Mouse (Mus musculus): Measurements from ENCODE around the gene Fam168a. TPM values are rescaled to one million over a fixed set of nuclear protein-coding genes. Genes with fewer than 3 reads are reported as not detected.
A peak's percentile ranks its signal among the peaks of the same experiment; 100 is the strongest.

Fam168a gene
- polyA plus RNA-seq, 1 experiment, result 11.3 TPM

DNA sequence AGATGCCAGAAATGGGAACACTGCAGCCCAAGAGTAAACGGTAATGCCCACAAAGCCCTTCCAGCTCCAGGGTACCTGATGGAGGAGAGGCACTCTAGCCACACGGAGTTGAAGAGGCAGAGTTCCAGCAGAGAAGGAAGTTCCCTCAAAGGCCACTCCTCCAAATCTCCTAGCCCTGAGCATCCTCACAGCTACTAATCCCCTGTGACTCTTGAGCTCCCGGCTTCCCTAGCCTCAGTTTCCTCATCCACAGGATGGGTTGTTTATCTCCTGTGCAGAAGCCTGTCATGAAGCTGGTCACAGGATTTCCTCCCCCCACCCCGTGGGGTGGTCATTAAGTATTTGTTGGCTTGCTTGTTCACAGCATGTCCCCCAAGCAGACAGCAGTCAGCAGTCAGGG, 148.9 kb downstream of the Fam168a start:
- 48% methylated on average over 4 of the region's 4 CpGs for WGBS
- no peak for DNase-seq (ENCODE audit: low read depth, low spot score)

DNA sequence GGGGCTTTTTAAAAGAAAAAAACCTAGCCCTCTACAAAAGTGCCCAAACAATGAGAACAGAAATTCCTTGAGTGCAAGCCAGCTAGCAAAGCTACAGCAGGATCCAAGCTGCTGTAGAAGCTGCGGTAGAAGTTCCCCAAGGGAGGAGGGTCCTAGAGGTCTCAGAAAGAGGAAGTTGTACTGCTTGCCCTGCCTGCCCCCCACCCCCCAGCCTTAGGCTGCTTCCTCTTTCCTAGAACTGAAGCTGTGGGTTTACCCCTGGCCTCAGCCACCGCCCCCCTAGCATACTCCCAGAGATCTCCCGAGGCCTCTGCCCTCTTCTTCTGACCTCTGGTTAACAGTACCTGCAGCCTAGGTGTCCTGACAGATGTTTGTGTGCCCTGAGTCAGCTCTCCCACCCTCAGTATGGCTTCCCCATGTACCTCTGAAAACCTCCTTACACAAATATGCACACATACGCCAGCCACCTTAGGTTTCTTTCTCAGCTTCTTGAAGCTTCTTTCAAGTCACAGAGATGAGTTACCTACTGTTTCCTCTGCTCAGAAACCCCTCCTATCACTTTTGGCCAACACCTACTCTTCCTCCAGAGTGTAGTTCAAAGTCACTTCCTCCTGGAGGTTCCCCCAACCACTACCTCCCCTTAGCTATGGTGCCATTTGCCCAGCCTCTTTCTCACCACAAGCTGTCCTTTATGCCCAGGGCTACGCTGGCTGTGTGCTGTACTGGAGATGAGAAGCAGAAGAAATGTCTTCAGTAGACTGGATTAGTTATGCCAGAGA, 149.5 kb downstream of the Fam168a start:
- 68% methylated on average over 5 of the region's 5 CpGs for WGBS
- DNase-seq (ENCODE audit: low read depth, low spot score), result no peak

DNA sequence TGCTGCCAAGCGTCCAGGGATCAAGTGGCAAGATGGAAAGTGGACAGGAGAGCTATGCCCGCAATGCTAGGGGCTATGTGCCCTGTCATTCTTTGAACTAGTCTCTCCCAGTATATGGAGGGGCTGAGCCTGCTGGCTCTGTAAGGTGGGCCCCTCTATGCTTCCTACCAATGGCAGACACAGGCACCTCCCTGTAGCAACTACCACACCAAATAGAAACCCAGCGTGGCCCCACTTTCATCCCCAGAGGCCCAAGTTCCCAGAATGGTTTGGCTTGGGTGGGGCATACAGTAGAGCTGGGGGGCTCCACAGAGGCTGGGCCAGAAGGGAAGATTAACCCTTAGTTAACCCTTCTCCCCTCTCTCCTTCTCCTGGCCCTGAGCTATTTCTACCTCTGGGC, 154.0 kb downstream of the Fam168a start:
- WGBS, result 91% methylated on average over 3 of the region's 3 CpGs
- no peak for DNase-seq (ENCODE audit: low read depth, low spot score)

DNA sequence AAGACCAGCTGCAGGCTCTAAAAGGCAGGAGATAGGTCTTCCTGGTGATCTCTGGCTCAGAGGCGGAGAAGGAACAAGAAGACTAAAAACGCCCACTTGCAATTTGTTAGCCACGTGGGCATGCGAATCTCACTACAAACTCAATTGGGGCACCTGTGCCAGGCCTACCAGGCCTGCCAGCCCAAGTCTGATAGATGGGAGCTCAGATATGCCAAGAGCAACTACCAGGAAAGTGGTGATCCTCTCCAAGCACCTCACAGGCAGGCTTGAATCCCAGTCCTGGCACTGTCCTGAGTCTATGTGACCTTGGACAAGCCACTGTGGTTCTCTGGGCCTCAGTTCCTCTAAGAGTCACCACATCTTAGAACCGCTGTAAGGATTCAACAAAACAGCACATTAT, 154.8 kb downstream of the Fam168a start:
- DNase-seq (ENCODE audit: low read depth, low spot score), result no peak
- WGBS, result 84% methylated on average over 5 of the region's 5 CpGs

DNA sequence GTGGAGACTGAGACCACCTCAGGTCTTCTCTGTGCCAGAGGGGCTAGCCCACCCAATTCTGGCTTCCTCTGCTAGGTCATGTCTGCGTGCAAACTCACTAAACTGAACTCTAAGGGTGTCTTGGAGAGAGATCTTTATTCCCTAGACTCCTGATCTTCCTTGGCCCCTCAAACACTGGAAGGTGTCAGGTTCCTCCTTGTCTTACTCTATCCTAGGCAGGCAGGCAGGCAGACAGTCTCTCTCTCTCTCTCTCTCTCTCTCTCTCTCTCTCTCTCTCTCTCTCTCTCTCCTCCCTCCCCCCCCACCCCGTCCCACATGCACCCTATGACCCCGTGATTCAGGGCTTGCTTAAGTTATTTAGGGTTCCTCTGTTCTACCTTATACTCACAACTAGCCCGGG, 155.9 kb downstream of the Fam168a start:
- DNase-seq (ENCODE audit: low read depth, low spot score), result no peak
- 12% methylated on average over 4 of the region's 4 CpGs for WGBS

DNA sequence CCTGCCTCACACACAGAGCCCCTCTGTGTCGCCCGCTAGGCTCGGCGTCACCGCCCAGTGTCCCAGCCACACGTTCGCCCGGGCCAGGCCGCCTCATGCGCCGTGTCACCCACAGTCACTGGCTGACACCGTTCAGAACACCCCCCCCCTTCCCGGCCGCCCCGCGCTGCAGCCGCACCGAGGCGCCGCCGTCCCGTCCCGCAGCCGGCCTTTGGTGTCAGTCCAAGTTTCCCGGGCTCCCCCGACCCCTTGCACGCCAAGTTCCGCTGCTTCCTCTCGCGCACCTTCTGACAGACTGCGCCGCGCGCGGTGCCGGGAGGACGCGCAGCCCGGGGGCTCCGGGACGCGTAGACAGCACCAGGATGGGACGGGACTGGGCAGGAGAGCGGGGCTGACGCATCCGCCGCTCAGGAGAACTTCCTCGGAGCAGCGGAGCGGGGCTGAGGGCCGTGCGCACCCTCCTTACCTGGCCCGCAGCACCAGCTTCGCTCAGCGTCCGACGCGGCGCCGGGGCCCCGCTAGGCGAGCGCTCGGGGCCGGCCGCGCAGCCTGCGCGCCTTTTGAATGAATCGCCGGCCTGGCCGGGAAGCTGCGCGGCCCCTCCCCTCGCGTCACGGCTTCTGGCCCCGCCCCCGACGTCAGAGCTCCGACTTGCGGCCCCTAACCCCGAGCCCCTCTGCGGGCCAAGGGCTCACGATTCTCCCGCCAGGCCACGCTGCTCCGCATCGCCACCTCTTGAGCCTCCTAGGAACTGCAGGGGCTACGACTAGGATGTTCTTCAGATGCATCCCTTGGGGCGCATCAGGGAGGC, 156.6 kb downstream of the Fam168a start, which contains the start of gene Relt:
Relt (minus strand) TSS at position 619 of the 811 bp plus-strand sequence.
- under 1% methylated on average over 91 of the region's 91 CpGs for WGBS
- no peak for DNase-seq (ENCODE audit: low read depth, low spot score)

DNA sequence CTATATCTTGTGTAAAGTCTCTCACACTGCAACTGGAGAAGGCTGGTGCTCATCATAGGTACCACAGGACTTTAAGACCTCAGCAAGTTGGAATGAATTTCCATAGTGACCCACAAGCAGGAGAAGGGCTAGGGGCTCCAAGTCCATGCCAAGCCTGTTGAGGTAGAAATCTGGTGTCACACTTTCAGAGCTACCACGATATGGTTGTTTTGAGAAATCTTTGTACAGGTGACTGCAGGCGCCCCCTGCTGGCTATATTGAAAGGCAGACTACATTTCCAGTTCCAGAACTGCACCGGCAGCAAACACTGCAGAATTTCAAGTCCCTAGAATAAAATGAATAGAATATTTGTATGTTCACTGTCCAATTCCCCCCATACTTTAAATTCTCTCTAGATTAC, 160.2 kb downstream of the Fam168a start:
- whole genome bisulfite sequencing, result 4% methylated on average over 3 of the region's 3 CpGs
- DNase-seq (ENCODE audit: low read depth, low spot score), result no peak

DNA sequence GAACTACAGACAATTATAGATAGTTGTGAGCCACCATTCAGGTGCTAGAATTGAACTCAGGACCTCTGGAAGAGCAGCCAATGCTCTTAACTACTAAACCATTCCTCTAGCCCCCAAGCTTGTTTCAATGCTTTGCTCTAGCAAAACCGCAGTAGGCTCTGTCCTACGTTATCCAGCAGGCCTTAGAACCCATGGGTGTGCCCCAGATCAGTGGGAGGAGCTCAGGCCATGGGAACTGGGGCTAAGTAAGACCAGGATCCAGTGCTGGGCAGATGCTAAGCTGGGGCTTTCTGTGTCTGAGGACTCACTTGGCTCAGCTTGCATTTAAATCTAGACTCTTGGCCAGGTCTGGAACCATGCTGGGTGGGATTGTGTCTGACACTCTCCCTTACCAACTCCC, 161.1 kb downstream of the Fam168a start:
- 47% methylated on average over 2 of the region's 2 CpGs for WGBS

DNA sequence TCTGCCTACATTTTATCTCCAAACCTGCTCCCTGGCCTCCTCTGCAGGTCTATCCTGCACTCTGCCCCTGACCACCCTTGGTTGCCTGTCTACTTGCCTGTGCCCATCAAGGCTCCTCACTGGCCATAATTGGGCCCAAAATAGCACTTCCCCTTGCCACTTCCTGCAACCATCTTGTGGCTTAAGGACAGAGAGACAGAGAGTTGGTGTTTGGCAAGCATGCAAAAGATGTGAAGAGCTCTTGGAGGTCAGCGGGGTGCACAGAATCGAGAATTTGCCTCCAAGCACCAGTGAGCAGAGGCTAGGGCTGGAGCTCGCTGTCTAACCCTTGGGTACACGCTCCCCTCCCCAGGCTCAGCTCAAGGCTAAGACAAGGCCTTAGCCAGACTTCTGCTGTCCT, 162.1 kb downstream of the Fam168a start:
- no peak for DNase-seq (ENCODE audit: low read depth, low spot score)
- 71% methylated on average over 4 of the region's 4 CpGs for WGBS

More for the DNA sequence above, 161.1 kb downstream of the Fam168a start:
- no peak for DNase-seq (ENCODE audit: low read depth, low spot score)

DNA sequence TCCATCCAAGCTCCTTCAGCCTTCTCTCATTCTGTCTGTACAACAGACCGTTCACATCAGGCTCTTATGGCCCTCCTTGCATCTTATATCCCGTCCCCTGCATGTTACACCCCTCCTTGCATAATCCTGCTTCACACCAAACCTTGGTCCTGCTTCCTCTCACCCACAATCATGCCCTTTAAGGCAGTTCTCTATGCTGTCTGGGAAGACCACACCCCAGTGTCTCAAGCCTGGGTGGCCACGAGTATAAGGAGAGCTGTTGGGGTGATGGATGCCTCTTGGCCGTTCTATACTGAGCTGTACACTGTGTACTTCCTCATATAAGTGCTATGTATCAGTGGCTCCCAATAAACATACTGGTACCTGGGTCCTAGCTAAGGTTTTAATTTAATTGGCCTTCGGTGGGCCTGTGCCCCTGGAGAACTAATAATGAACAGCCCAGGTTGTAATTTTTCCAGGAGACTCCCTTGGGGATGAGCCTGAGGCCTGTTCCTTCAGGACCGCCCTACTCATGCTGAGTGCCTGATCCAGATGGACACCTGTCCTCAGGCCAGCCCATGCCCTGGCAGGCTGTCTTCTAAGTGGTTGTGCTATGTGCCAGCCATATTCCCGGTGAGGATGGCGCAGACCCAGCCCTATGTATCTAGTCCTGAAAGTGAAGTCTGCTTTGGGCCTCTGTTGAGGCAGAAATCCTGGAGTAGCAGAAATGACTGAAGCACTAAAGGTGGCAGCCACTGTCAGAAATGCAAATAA, 163.6 kb downstream of the Fam168a start:
- 78% methylated on average over 8 of the region's 8 CpGs for WGBS
- no peak for DNase-seq (ENCODE audit: low read depth, low spot score)

DNA sequence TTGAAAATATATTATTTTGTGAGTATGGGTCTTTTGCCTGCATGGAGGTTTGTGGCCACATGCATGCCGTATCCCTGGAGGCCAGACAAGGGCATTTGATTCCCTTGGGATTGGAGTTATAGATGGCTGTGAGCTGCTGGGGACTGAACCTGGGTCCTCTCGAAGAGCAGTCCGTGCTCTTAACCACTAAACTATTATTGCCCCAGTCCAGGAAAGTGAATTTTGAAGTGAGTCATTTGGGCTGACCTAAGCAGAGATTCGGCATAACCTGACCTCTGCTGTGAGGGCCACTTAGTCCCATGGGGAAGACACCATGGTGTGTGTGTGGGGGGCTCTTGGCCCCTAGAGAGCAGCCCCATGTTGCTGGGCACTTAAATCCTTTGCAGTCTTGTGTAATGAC, 164.9 kb downstream of the Fam168a start:
- no peak for DNase-seq (ENCODE audit: low read depth, low spot score)
- whole genome bisulfite sequencing, result 86% methylated on average over 4 of the region's 4 CpGs

DNA sequence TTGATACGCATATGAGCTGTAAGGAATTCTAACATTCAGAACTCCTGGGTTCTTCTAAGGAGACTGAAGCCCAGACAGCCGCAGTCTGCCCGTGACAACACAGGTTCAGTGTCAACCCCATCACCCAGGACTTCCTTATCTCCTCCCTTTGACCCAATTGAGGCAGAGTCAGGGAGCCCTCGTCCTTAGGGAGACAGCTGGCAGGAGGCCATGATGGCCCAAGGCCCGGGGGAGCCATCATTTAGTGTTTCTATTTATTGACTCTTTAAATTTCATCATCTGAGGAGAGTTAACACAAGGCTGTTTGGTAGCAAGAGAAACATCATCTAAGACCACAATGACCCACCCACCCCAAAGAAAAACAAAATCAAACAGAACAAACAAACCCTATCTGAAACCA, 165.5 kb downstream of the Fam168a start:
- WGBS, result 43% methylated on average over 5 of the region's 5 CpGs
- no peak for DNase-seq (ENCODE audit: low read depth, low spot score)

DNA sequence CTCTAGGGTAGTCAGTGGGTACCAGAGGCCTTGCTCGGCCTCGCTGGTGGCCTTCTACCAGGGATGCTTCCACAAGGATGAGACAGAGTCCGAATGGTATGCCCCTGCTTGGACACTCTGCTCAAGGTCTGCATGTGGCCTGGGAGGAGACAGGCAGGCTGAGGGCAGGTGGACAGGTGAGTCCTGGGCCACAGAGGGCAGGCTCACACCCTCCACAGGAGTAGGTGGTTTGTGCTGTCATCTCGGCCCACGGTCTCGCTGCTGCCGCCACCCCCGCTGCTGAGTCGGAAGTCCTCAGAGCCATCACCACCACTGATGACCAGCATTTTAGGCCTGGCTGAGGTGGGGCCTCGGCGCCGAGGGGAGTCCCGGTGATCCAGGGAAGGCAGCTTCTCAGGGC, 166.8 kb downstream of the Fam168a start:
- WGBS, result 90% methylated on average over 13 of the region's 13 CpGs
- DNase-seq (ENCODE audit: low read depth, low spot score), result no peak

DNA sequence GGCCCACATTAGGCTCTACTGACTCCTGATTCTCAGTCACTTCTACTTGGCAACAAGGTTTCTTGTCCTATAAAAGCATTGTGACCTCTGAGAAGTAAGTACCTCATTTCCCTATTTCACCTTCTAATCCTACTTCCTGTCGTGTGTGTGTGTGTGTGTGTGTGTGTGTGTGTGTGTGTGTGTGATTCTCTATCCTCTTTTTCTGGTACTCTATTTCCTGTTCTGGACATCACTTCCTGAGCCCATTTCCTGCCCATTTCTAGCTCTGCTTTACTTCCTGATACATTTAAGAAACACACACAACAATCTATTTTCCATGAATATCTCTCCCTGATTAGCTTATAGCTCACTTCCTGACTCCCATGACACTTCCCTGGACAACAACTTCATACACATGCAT, 169.4 kb downstream of the Fam168a start:
- DNase-seq (ENCODE audit: low read depth, low spot score), result no peak
- 30% methylated on average over 1 of the region's 1 CpGs for WGBS

DNA sequence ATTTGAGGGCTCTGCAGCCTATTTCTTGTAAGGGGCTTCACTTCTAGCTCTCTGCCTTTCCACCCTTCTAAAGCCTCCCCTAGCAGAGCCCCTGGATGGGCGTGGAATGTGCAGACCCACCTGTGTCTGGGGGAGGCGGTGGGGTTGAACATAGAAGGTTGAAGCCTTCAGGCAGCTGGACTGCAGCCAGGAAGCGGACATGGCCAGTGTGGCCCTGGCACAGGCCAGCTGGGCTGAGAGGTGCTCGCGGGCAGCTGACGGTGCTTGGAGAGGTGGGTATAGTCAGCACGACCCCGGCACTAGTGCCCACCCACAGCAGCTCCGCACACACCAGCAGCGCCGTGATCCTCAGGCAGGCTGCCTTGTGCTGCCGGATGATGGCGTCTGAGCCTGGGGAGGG, 169.9 kb downstream of the Fam168a start:
- DNase-seq (ENCODE audit: low read depth, low spot score), result no peak
- WGBS, result 92% methylated on average over 13 of the region's 13 CpGs

DNA sequence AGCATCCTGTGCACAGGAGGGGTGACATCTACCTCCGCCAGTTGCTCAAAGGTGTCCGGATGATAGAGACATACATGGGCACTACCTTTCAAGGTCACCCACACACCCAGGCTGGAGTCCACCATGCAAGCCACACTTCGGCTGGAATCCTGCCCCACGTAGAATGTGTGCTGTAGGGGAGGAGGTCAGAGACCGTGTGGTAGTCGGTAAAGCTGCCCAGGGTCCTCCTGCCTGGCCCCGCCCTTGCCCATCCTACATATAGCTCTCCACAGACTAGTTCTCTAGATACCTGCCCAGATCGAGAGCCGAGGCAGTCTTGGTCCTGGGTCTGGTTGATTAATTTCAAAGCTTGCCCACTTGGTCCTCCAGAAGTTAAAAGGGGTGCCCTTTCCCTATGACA, 170.3 kb downstream of the Fam168a start:
- WGBS, result 85% methylated on average over 9 of the region's 9 CpGs
- DNase-seq (ENCODE audit: low read depth, low spot score), result no peak

DNA sequence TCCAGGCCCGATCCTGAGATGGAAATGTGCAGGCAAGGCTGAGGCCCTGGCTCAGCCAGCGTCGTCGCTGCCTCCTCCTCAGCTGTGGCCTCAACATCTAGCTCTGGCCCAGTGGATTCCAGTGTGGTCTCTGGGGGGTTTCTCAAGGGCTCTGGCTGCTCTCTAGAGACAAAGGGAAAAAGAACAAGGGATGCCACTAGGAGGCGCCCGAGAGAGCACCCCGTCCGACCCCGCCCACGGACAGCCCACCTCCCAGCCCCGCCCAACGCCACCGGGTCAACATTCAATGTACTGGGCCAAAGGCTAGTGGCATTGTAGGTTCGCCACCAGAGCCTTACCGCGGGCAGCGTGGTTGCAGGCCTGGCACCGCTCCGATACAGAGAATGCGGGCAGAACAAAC, 173.2 kb downstream of the Fam168a start:
- WGBS, result 22% methylated on average over 20 of the region's 20 CpGs

DNA sequence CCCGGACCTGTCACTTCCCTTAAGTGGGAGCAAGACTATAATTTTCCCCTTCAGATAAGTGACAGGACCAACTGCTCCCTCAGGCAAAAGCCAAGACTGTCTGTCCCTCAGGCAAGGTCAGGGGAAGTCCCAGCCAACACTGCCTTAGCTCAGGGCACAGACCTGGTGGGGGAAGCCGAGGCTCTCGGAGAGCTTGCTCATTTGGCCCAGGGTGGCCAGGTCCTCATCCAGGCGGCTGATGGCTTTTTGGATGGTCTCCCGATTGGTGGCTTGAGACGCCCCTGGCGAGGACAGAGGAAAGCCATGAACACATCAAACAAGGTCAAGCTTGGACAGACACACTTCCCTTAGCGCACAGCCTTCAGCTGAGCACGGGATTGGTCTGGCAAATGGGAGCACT, 175.1 kb downstream of the Fam168a start:
- 87% methylated on average over 9 of the region's 9 CpGs for WGBS
- no peak for DNase-seq (ENCODE audit: low read depth, low spot score)

More for the DNA sequence above, 173.2 kb downstream of the Fam168a start:
- peak; percentile 40 for DNase-seq (ENCODE audit: low read depth, low spot score)

DNA sequence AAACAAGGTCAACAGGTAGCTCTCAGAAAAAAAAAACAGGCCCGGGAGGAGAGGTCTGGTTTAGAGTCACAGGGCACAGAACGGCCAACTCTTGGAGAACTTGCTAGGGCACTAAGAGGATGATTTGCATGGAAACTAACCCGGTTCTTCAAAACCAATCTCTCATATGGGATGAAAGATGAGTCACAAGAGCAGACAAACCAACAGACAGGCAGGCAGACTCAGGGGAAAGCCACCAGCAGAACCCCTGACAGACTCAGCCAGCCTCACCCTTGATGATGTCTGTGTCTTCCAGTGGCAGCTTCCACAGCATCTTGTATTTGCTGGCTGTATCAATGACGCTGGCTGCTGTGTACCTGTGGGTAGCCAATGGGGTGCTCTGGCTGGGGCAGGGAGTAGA, 175.5 kb downstream of the Fam168a start:
- no peak for DNase-seq (ENCODE audit: low read depth, low spot score)
- 84% methylated on average over 4 of the region's 4 CpGs for WGBS

DNA sequence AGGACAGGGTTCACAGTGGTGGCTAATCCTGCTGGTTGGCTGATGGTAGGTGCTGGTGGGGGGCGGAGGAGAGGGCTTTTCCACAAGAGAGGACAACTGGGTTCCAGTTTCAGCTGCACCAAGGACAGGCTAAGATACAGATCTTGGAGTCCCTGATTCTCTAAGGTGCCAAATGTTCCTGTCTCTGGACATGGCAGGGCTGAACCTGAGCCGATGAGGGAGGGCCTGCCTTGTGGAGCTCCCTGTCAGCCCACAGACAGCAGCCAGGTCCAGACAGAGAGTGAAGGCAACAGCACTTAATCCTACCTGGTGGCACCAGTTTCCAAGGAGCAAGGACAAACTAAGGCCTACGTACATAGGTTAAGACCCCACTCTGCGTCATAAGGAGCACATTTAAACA, 178.0 kb downstream of the Fam168a start:
- WGBS, result 95% methylated on average over 4 of the region's 4 CpGs
- no peak for DNase-seq (ENCODE audit: low read depth, low spot score)

All from large intestine, adult 2 months (tissue).